Mouse (Mus musculus) left cerebral cortex, postnatal 14 days (tissue): ENCODE results near the gene Foxi2. TPM values are rescaled to one million over a fixed set of nuclear protein-coding genes. Genes with fewer than 3 reads are reported as not detected.

Experiments
- DNase-seq, 2 experiments: peaks; one replicate each; pipeline ENCODE4 v3.0.0; 2021 to 2022; ENCODE audit warnings: low spot score in 2 of 2, mixed read lengths in 1 of 2
- intact Hi-C: fragments of 180-260 bp; cut with DNase I; formaldehyde crosslinking; loops from one replicate; pipeline ENCODE4 v1.15.1; 2025
- long read RNA-seq, 2 experiments: library from polyadenylated mRNA; stranded (forward); transcript quantifications; one replicate each; pipeline ENCODE4 v2.0.0; 2021
- total RNA-seq, 2 experiments: library from RNA; stranded (reverse); gene quantifications; 2 replicates each; pipeline ENCODE4 v1.2.3; 2021

Gene Foxi2
- not detected for total RNA-seq
- long read RNA-seq, experiment 1, result 0 reads
- long read RNA-seq, experiment 2, result 0 reads

- DNase-seq, result peak; percentile 7 to 15
- intact Hi-C loops, result no loop called here
These were observed at the start of gene Foxi2 for GRCm38 (mm10) chr7:135410237-135410965. Gene Foxi2 (plus strand): TSS chr7:135410308.

GRCm38 (mm10) chr7:135364606-135365005, 45.5 kb upstream of the Foxi2 start:
- intact Hi-C loops, result no loop called here
- DNase-seq, result no peak

- DNase-seq, result no peak
- intact Hi-C loops, result no loop called here
These were observed 34.1 kb upstream of the Foxi2 start for GRCm38 (mm10) chr7:135376048-135376447.

GRCm38 (mm10) chr7:135376932-135377331, 33.2 kb upstream of the Foxi2 start:
- no peak for DNase-seq
- intact Hi-C loops, result no loop called here

- DNase-seq, result no peak
- intact Hi-C loops, result no loop called here
These were observed 31.8 kb upstream of the Foxi2 start for GRCm38 (mm10) chr7:135378331-135378730.

GRCm38 (mm10) chr7:135389039-135389438, 21.1 kb upstream of the Foxi2 start:
- DNase-seq, result peak in 1 of 2 experiments; percentile 16
- intact Hi-C loops, result no loop called here

GRCm38 (mm10) chr7:135392949-135393542, 17.1 kb upstream of the Foxi2 start:
- DNase-seq, result no peak
- intact Hi-C loops, result no loop called here

GRCm38 (mm10) chr7:135394436-135394835, 15.7 kb upstream of the Foxi2 start:
- intact Hi-C loops, result no loop called here

GRCm38 (mm10) chr7:135395242-135395641, 14.9 kb upstream of the Foxi2 start:
- intact Hi-C loops, result no loop called here
- DNase-seq, result no peak

More at GRCm38 (mm10) chr7:135394436-135394835, 15.7 kb upstream of the Foxi2 start:
- no peak for DNase-seq

GRCm38 (mm10) chr7:135397096-135397495, 13.0 kb upstream of the Foxi2 start:
- intact Hi-C loops, result no loop called here
- no peak for DNase-seq

- intact Hi-C loops, result no loop called here
- no peak for DNase-seq
These were observed 12.2 kb upstream of the Foxi2 start for GRCm38 (mm10) chr7:135397874-135398273.

- intact Hi-C loops, result loop anchor here (1.0 to 10.0 kb wide), 3 partner anchors 61 to 261 kb away; no protein-coding TSS in a partner anchor
- peak; percentile 76 to 89 for DNase-seq
These were observed 6.7 kb upstream of the Foxi2 start for GRCm38 (mm10) chr7:135403416-135403815.

- intact Hi-C loops, result loop anchor here (10.0 kb wide), 1 partner anchor 258 kb away; no protein-coding TSS in a partner anchor
- no peak for DNase-seq
These were observed 3.3 kb upstream of the Foxi2 start for GRCm38 (mm10) chr7:135406761-135407160.

GRCm38 (mm10) chr7:135408501-135408900, 1.6 kb upstream of the Foxi2 start:
- intact Hi-C loops, result loop anchor here (10.0 kb wide), 1 partner anchor 256 kb away; no protein-coding TSS in a partner anchor
- no peak for DNase-seq

GRCm38 (mm10) chr7:135412357-135412756, 2.2 kb downstream of the Foxi2 start:
- intact Hi-C loops, result no loop called here
- no peak for DNase-seq

- intact Hi-C loops, result no loop called here
- DNase-seq, result no peak
These were observed 18.7 kb downstream of the Foxi2 start for GRCm38 (mm10) chr7:135428840-135429239.

GRCm38 (mm10) chr7:135430903-135431302, 20.8 kb downstream of the Foxi2 start:
- no peak for DNase-seq
- intact Hi-C loops, result no loop called here

- intact Hi-C loops, result no loop called here
- no peak for DNase-seq
These were observed 33.8 kb downstream of the Foxi2 start for GRCm38 (mm10) chr7:135443903-135444302.

- intact Hi-C loops, result no loop called here
- no peak for DNase-seq
These were observed 41.2 kb downstream of the Foxi2 start for GRCm38 (mm10) chr7:135451340-135451739.

- DNase-seq, result no peak
- intact Hi-C loops, result no loop called here
These were observed 42.3 kb downstream of the Foxi2 start for GRCm38 (mm10) chr7:135452366-135452765.

- no peak for DNase-seq
- intact Hi-C loops, result no loop called here
These were observed 43.6 kb downstream of the Foxi2 start for GRCm38 (mm10) chr7:135453690-135454089.
